Mouse (Mus musculus): ENCODE measurements around the gene Gabrg1. TPM values are rescaled to one million over a fixed set of nuclear protein-coding genes. Genes with fewer than 3 reads are reported as not detected.

Gabrg1 gene
- total RNA-seq (2023), result not detected in 2 replicates

DNA sequence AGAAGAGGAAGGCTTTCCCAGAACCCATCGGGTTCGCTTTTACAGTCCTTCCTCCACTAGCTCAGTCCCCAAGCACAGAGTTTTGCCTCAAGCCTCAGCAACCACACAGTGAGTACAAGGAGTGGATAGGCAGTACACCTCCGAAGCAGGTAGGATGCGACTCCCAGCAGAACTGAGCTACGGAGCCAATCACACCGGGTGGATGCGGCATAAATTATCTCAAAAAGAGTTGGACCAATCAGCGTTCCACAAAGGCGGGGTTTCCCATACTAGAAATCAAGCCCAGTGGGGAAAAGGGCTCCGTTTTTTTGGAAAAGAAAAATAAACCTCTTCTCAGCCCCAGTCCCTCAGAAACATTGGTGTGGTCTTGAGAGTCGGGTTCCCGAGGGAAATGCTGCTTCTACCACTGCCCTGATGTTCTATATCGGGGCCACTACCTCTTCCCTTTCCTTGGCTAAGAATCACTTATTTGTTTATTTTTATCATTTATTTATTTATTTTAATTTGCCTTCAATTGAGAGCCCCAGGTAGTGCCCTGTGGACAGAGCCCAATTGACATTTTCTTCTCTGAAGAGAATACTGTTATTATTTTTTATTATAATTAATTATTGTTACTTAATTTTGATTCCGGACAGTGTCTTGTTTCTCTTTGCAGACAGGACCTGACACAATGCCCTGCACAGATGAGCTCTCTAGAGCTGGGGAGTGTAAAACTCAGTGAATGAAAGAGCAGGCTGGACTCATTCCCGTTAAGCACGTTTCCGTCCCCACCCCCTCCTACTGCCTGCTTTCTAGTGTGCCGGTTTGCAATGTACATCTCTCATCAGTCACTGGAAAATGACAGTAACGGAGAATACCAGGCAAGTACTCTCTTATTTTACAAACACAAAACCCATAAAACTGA lies at the start of gene Gabrg1:
Gabrg1 (minus strand) TSS at position 426 of the 904 bp plus-strand sequence.

